Mouse (Mus musculus) retina, postnatal 1 day (tissue): ENCODE measurements at regions not wholly inside any gene's neighbourhood (a gene's known extent, or its start where the extent isn't known, plus 50 kb on each side); places are given as distances from the start of the nearest gene placed in this dataset.

Experiments used
- DNase-seq: peaks from one replicate; pipeline ENCODE4 v3.0.0-alpha.2; 2012

DNA sequence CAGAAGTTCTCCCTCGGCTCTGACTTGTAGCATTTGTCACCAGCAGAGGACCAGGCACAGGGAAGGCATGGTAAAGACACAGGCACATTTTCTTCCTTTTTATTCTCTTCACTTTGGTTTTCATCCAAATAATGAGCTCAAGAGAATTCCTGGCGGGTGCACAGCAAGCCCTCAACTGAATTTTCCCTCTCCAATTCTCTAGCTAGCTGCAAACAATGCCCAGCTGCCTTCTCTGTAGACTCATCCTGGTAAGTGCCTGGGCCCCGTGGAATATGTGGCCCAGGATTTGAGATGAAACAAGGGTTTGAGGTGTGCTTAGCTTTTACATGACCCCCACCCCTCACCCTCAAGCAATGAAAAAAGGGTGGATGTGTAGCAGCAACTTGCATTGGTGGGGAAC lies 90.4 kb downstream of the Otol1 start:
- DNase-seq: no peak

DNA sequence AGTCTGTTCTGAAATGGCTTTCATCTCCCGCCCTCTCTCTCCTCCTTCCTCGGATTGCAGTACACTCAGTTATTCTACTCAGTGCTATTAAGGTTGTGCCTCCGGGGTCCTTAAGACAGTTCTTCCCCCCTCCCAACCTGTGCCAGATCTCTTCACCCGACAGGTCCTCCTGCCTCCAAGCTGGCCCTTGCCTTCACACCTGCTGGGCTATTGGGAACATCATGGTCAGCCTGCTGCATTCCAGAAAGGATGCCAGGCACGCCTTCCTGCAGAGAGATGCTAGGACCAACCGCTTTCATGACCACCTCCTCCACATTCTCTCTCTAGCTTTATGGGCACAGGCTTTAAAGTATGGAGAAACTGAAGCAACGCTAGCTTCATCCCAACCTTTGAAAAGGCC lies 94.7 kb downstream of the Otol1 start:
- DNase-seq: no peak

DNA sequence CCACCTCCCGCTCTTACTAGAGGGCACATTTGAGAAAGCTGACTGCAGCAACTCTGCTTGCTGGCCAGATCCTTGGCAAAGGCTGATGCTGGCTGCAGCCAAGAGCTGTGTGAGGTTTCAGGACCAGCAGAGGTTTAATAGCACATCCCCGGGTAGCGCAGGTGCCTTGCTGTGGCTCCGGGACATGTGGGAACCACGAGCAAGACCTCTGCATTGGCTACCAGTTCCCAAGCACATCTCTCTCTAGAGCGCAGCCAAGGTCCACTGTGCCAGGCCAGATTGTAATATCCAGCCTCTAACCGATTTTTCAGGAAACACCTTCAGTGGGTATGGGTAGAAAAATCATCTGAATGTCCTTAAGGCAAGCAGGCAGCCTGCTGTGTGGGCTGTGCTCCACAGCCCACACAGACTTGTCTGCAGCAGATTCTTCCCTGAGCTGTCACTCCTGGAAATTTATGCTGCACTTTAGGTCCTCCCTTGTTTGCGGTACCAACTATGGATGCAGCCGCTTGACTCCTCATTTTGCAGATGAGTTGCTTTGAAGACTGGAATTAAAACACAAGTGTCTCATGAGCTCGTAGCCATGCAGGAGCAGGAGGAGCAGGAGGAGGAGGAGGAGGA lies 95.3 kb downstream of the Otol1 start:
- DNase-seq: no peak

DNA sequence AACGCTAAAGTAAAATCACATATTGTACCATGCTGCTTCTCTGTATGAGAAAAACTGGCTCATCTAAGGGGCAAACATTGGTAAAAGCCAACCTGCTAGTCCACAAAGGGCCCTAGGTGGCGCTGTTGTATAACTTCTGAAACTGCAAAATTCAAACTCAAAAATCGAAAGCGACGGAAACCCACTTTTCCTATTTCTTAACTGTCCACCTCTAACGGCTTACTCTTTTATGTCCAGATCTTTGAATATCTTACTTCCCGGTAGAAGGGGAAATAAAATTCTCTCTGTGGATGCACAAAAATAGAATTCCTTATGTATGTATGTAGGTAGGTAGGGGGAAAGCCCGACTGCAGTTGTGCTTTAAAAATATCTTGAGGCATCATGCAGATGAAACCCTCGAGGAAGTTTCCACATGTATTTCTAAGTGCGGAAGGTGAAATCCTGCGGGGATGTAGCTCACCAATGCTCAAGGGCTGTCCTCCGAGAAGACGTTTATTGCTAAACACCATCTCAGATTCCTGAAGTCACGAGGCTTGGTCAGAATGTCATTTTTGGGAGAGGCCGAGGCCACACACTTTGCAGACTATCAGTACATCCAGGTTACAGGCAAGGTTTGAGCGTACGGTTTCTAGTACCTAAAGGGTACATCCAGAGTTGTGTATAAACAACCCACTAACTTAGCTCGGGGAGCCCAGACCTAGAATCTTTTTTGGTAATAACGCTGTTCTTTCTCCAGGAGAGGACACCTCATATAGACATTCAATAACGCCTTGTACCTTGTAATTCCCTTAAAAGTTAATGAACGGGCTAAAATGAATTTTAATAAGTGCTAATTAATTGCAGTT lies 96.8 kb downstream of the Otol1 start:
- DNase-seq: peak; percentile 87

DNA sequence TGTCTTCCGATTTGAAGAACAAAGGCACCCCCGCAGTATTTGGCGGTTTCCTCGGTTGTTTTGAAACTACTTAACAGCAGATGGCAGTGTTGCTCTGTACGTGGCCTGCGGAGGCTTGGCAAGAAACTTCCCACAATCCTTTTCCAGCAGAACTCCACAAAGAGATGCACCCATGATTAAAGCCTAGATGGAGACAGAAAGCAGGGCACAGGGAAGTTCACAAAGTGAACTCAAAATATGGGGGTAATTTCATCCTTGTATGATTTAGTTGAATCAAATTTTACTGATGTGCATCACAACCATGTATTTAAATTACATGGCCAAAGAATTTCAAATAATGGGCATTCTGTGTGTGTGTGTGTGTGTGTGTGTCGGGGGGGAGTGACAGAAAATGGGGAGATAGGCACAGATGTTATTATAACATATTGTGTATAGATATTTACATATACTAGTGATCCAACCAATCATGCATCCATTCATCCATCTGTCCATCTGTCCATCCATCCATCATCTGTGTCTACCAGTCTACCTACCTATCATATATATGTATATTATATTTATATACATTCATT lies 97.5 kb downstream of the Otol1 start:
- DNase-seq: peak; percentile 89

DNA sequence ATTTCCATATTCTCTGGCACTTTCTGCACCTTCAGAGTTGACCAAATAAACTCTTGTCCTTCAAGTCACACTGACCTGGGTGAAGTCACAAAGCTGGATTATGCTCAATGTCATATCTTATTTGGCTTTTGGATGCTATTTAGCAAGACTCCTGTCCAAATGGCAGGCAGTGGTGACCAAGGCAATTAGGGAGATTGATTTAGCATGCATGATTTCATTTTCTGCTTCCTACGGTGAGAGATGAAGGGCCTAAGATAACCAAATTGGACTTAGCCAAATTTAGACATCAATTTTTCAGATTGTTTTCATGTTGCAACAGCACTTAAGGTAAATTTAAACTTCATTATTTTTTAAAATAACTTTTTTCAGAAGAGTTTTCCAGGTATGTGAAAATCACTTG lies 98.1 kb downstream of the Otol1 start:
- no peak for DNase-seq

DNA sequence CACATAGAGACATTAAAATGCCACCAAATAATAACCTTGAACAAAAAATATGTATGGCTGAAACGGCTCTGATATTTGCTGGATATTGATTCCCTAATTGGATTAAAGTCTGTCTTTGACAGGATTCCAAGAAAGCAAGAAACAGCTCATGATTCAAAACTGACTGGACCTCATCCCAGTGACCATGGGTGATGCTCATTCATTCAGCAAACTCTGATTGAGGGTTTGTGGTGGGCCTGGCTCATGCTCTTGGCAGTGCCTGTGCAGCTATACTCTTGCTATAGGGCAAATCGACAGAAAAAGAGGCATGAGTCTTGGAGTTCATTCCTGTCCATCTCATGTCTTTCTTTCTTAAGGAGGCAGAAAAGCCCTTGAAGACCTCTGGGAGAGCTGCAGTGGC lies 98.7 kb downstream of the Otol1 start:
- DNase-seq: no peak

DNA sequence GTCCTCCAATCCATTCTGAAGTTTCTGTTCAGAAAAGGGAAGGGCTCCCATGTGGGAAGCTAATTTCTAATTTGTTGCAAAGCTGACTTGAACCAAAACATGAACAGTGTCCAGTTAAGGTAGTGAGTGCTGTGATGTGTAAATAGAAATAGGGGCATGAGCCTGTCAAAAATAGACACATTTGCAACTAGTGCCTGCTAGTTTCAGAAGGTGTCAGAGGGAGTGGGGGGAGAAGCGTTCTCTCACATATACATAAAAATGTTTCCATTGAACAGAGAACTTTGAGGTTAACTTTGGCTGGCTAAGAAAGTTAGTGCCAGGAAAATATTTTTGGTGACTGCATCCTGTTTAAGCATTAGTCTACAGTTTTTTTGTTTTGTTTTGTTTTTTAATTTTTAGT lies 118.8 kb downstream of the Otol1 start:
- no peak for DNase-seq

DNA sequence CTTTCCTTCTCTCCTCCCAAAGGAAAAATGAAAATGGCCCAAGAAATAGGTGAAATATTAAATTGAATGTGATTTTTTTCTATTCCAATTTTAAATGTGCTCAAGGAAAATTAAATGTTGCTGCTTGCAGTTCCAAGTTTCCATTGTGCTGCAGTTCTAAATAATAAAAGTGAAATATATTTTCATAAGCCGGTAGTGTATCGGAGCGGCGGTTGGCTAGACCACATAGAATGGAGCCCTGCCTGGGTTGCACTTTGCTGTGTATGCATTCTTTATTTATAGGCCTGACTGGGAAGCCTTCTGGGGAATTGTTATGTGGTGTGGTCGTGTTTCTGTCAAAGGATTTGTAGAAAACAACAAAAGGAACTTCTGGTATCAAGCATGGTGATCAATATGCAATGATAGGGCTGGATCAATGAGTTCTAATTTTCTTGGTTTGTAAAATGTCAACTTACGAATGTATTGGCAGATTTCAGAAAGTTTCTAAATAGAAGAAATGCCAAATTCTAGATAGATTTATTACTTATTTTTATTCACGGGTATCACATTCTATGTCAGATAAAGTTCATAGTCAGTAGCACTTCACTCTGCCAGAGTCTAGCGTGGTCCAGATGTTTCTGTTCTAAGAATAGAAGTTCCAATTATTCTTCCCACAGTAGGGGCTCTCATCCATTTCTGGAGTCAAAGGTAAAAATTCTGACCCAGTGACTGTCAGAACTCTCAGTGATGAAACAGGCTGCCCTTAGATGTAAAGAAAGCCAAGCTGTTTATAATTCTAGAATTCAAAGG lies 123.0 kb downstream of the Otol1 start:
- DNase-seq: no peak

DNA sequence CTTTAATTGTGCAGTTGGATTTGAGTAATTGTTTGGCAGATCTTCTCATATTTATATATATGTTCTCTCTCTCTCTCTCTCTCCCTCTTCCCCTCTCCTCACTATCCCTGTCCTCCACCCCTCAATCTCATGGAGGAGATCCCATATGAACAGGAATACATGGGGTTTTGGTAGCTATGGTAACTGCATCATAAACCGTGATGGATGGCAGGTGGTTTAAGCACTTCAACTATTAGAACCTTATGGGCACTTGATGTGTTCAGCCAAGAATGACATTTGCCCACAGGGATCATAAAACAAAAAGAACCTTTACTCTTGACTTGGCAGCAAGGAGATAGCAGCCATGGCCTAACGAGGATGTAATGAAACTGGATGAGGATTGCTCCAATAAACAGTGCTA lies 127.5 kb downstream of the Otol1 start:
- peak; percentile 1 for DNase-seq

DNA sequence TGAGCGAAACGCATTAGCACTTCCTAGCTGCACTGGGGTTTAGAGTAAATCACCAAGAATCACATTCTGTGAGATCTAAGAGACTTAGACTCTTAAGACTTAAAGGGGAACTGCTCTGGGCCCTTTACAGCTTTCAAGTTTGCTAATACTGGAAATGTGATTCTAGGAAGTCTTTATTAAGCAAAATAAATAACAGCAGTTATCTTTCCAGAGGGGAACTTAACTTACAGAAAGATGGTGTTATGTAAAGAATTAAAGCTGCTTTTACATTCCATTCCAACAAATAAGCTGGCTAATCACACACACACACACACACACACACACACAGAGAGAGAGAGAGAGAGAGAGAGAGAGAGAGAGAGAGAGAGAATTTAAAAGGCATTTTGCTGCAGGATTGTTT lies 131.1 kb downstream of the Otol1 start:
- DNase-seq: no peak

DNA sequence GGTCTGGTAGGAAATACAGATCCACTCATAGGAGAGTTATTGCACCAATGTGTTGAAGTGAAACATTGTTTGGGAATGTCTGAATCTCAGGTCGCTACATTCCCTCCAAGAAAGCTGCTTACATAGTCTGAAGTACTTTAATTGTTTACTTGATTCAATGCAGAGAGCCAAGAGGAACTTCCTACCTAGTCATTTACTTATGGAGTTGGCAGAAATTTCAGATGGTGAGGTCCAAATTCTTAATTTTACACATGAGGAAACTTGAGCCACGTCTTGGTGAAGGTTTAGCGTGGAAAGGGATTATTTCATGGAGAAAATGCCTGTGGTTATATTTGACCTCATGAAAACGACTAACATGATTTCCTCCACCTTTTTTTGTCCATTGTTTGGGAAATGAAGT lies 131.5 kb downstream of the Otol1 start:
- no peak for DNase-seq

DNA sequence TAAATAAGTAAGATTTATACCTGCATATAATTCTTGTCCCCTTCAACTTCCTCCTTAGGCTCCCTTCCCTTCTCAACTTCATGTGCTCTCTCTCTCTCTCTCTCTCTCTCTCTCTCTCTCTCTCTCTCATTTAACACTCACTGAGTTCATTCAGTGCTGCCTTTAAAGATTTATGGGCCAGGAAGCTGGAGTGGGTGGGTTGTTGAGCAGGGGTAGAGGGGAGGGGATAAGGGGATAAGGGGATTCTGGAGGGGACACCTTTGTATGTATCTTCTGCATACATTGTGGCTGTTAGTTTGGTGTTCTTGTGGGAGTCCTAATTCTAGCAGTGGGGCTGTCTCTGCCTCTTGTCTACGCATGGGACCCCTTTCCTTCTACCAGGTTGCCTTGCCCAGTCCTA lies 138.3 kb downstream of the Otol1 start:
- no peak for DNase-seq

DNA sequence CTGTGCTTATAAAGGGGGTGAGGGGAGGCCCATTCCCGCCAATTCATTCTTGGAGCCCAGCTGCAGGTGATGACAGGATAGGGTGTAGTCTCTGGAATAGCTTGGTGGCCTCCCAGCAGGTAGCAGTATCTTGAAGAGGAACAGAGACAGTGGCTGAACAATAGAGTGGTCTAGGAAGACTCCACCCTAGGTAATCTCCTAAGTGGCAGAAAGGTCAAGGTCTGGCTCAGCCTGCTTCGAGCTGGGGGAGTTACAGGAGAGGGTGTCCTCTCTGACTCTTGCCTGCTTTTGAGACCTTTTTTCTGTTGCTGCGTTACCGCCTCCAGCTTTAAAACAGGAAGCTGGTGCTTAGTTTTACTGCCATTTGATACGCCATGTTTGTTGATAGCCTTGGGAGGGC lies 143.7 kb downstream of the Otol1 start:
- DNase-seq: no peak

DNA sequence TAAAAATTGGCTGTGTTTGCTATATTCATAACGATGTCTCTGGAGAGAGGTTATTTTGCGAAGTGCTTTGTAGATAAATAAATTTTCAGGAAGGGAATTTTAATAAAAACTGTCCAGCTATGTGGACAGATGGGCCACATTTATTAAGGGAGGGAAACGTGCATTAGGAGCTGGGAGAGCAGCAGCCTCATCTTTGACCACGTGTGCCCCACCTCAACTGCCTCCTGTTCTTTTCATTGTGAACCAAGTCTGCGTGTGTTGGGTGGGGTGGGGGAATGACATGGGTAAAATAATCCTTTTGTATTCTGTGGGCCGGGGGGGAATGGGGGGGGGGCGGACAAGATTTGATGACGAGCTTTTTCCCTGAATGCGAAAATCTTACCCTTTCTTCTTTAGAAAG lies 152.6 kb downstream of the Otol1 start:
- no peak for DNase-seq

DNA sequence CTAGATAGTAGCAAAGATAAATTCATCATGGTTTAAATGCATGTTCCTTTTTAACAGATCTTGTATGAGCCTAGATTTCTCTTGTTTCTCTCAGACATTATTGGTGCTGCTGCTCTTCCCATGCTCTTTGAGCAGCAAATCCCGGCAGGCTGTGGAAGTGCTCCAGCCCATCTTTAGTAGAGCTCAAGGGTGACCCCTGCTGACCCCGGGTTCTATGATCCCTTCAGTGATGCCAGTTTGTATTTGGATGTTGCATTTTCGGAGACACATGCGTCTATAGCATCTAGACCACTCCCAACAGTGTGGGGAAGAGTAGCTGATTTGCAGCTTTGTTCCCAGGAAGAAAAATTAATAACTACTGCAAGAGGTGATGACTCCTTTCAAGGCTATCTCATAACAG lies 164.3 kb downstream of the Otol1 start:
- no peak for DNase-seq

DNA sequence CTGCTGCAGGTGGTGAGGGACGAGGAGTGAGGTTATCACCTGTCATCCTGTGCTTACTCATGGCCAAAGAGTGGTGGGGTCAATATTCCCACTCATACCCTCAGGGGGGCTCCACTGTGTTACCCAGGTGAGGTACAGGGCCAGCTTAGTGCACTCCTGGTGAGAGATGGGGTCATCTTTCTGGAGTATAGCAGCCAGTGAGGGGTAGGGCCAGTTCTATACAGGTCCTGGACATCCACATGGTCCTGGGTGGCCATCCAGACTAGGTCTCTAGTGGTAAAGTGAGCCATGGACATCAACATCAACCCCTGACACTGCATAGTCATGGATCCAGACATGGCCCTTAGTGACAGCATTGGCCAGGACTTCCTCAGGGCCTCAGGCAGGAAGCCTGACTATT lies 169.0 kb downstream of the Otol1 start:
- DNase-seq: no peak

DNA sequence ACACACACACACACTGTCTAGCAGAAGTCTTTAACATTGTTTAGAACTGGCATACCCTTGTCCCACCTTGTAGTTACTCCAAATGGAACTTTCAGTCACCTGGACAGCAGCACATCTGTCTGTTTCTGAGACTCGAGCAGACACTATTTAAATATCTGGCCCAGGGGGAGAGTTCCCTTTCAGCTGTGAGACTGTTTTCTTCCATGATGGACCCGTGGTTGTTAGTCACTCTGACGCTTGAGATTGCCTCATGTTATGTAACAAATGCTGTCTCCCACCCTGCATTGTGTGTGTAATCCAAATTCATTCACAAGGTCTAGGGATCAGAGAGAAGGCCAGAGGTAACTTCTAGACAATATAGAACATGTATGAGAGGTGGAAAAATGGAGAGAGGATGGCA lies 174.2 kb downstream of the Otol1 start:
- DNase-seq: no peak

DNA sequence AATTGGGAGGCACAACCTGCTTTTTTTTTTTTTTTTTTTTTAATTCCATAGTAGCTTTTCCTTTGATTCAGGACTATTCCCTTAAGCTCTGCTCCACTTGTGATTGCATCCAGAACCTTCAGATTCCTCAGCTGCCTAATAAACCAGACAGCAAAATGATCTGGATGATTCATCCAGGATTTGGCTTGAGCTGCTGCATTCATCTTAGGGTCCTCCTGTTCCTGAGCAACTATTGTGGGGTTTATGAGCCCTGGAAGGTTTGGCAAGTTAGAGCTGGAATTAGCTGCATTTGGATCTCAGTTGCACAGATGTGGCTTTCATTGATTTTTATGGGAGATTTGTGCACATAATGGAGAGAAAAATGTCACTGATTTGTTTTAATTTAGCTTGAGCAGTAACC lies 183.3 kb downstream of the Otol1 start:
- DNase-seq: no peak

DNA sequence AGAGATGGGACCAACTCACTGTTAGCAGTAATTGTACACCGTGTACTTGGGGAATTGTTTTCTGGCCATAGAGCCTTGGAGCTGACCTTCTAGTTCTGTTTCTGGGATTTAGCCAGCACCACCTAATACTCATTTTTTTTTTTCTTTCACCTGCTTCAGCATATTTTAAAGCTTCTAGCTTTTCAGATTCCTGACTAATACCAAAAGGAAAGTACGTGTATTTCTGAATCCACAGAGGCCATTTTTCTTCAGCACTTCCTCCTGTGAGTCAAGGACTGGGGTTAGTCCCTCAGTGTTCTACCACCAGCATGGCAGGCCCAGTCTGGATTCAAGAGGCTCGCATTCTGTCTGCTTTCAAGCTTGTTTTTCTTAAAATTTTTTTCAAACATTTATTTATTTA lies 189.3 kb downstream of the Otol1 start:
- no peak for DNase-seq

DNA sequence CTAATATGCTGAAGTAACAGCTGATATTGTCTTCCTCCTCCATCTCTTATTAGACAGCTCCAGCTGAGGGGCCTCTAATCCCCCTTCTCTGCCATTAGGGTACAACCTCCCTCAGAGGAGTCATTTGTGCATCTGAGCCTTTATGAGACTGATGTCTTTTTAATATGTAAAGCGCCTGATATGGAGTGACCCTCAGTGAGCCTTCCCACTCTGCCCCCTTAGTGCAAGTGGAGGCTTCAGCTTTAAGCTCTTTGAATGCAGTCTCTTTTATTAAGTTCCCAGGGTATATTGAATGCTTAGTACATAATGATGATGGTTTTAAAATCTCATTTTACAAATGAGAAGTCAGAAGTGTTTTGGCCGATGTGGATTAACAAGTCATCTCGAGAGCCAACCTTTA lies 191.5 kb downstream of the Otol1 start:
- DNase-seq: no peak

DNA sequence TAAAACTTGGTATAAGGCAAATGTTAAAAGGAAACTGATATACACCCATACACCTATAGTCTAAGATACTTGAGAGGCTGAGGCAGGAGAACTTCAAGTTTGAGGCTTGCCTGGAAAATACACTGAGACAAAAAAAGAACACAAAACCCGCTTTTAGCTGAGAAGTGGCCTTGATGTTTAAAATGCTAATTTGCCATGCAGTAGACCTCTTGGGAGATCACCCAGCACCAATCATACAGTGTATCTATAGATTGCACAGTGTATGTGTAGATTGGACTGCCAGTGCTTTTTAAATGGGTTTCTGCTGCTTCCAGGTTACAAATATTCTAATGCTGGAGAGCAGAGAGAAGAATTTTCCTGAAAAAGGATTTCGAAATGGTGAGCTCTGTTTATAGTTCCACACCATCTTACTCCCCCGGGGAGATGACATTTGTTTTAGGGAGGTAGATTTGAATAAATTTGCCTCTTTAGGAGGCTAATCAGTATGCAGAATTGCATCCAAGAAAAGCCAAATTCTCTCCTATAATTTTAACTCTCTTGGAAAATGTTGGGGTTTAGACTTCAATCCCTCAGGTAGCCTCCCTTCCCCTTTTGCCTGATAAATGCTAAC lies 194.0 kb downstream of the Otol1 start:
- no peak for DNase-seq

DNA sequence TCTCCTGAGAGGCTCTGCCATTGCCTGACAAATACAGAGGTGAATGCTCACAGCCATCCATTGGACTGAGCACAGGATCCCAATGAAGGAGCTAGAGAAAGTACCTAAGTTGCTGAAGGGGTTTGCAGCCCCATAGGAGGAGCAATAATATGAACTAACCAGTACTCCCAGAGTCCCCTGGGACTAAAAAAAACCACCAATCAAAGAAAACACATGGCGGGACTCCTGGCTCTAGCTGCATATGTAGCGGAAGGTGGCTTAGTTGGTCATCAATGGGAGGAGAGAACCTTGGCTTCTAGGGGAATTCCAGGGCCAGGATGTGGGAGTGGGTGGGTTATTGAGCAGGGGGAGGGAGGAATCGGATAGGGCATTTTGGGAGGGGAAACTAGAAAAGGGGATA lies 207.8 kb downstream of the Otol1 start:
- no peak for DNase-seq
